Mouse (Mus musculus): ENCODE data around the gene Gm11042.

DNA sequence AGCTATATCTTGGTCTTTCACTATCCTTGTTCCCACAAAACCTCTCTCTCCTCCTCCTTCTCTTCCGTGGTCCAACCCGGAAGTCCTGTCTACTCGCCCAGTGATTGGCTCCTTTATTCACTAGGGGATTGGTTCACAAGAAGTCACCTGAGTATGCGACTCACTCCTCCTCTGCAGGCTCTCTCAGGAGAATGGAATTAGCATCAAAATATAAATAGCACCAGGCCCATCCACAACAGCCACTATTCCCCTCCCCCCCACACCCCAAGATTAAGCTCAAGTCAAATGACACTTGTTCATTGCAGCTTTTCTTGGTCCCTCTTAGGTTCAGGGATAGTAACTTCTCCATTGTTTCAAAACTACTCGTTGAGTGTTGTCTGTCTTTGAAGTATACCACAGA lies 5.8 kb upstream of the Gm11042 start:
- TF ChIP-seq POLR2A (IDR thresholded peaks at IDR 0.05; ENCODE audit: extremely low read depth, insufficient read depth, low read length) = no peak
- TF ChIP-seq CTCF (IDR thresholded peaks at IDR 0.05; ENCODE audit: low read depth, low read length) = no peak

Measured in liver, adult 2 months (tissue).